Mouse (Mus musculus) myocyte (in vitro differentiated cells): ENCODE results near the gene Gm38393.

Experiments
- CEBPB ChIP-seq: IDR thresholded peaks from 2 replicates; pipeline ENCODE4 v1.6.1; 2011; ENCODE audit warnings: mild to moderate bottlenecking, moderate library complexity; ENCODE audit not compliant: poor library complexity, insufficient read depth, severe bottlenecking
- E2F4 ChIP-seq: IDR thresholded peaks from one replicate; pipeline ENCODE4 v1.6.1; 2011; ENCODE audit warnings: mild to moderate bottlenecking, control low read depth, moderate library complexity; ENCODE audit not compliant: insufficient read depth
- MAX ChIP-seq: IDR thresholded peaks from one replicate; pipeline ENCODE4 v1.6.1; 2011; ENCODE audit warnings: low read depth, mild to moderate bottlenecking, control low read depth
- MYOD1 ChIP-seq, 3 experiments: IDR thresholded peaks; one replicate each; pipeline ENCODE4 v1.6.1; 2011; ENCODE audit warnings: control low read depth in 2 of 3, low read depth in 2 of 3, mild to moderate bottlenecking in 2 of 3, moderate library complexity in 1 of 3; ENCODE audit not compliant: insufficient read length in 2 of 3, control insufficient read depth in 1 of 3
- MYOG ChIP-seq, 3 experiments: IDR thresholded peaks; one replicate each; pipeline ENCODE4 v1.6.1; 2011; ENCODE audit warnings: control low read depth in 2 of 3, low read depth in 2 of 3, mild to moderate bottlenecking in 2 of 3; ENCODE audit not compliant: insufficient read length in 2 of 3, control insufficient read depth in 1 of 3, insufficient read depth in 1 of 3
- POLR2A ChIP-seq: IDR thresholded peaks from one replicate; pipeline ENCODE4 v1.6.1; 2011; ENCODE audit warnings: low read depth, mild to moderate bottlenecking, control low read depth, moderate library complexity; ENCODE audit not compliant: insufficient read length
- POLR2AphosphoS2 ChIP-seq: IDR thresholded peaks from one replicate; pipeline ENCODE4 v1.6.1; 2011; ENCODE audit warnings: low read depth, control low read depth; ENCODE audit not compliant: insufficient read length

GRCm38 (mm10) chr7:60007727-60008360 lies 3.0 kb upstream of the Gm38393 start:
- no peak for TF ChIP-seq POLR2AphosphoS2
- TF ChIP-seq MAX: no peak
- TF ChIP-seq POLR2A: no peak
- no peak for TF ChIP-seq CEBPB
- TF ChIP-seq E2F4: no peak
- TF ChIP-seq MYOG (IDR thresholded peaks at IDR 0.05; ENCODE audit: control insufficient read depth in 1 of 3, insufficient read depth in 1 of 3, insufficient read length in 2 of 3, low read depth in 2 of 3): no peak
- no peak for TF ChIP-seq MYOD1 (IDR thresholded peaks at IDR 0.05; ENCODE audit: control insufficient read depth in 1 of 3, insufficient read length in 2 of 3, low read depth in 2 of 3)
